ENCODE assay signal across 22 mouse cellular contexts in the genomic region with DNA sequence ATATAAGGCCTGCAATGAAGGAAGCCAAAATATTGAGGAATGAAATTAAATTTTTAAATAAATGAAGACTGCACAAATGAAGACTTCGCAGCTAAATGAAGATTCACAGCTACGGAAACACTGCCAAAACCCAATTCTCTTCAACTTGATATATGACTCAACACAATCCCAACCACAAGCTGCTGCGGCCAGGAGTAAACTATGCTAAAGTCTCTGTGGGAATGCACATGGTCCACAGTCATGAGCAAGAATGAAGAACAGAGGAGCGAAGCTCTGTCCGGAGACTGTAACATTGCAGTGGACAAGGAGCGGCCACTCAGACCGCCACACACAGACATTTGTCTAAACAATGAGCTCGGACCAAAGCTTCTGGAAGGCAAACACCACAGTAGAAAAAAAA. TPM values are rescaled to one million over a fixed set of nuclear protein-coding genes. Genes with fewer than 3 reads are reported as not detected.
DNase-seq lines count a peak whose midpoint lies in the region; ATAC-seq and TF ChIP-seq lines count a peak whose summit lies in the region.
"Had no signal": no experiment of that assay in that cellular context is flagged by ENCODE, and none has a peak within 500 bp of the region (broad histone marks: within the 10 kb centered on the region; RNA-seq: fewer than 3 reads in every experiment).

No protein-coding gene starts in this region.

- DNase-seq in heart, adult 9 months (ENCODE audit: low spot score in 2 of 2) = no peak
- DNase-seq in kidney, postnatal 10 days = peak; percentile 19
- no peak for DNase-seq in kidney, postnatal 36 days
- DNase-seq in hindbrain, embryonic 10.5 days (ENCODE audit: low spot score) = no peak
- no peak for DNase-seq in embryo, embryonic 11 days
- DNase-seq: adrenal gland, adult 8-10 months; cerebellum, adult 18-20 months; forebrain, postnatal 0 days; heart, postnatal 14 days; liver; lung, adult 2 months had no signal

- H3K79me2 ChIP-seq in C2C12 (ENCODE audit: control insufficient read depth, insufficient read depth) = peaks cover 100% of the 10 kb centered on the region

- WGBS in heart, embryonic 12.5 days = 85% methylated on average over 8 of the region's 8 CpGs
- 95% methylated on average over 8 of the region's 8 CpGs for WGBS in hindbrain, embryonic 10.5 days

- no peaks in the 10 kb centered on the region for H3K9me3 ChIP-seq in heart, embryonic 12.5 days (replicated peaks)
- H3K9me3 ChIP-seq in hindbrain, embryonic 10.5 days = no peaks in the 10 kb centered on the region
- H3K9me3 ChIP-seq: embryonic facial prominence, embryonic 12.5 days; midbrain, embryonic 13.5 days; neural tube, embryonic 15.5 days had no signal

- TF ChIP-seq CTCF in C2C12 (IDR thresholded peaks at IDR 0.05; ENCODE audit: control insufficient read depth, insufficient read depth, insufficient read length) = no peak

- H3K4me3 ChIP-seq in heart, embryonic 12.5 days = no peak overlapping the region
- no peak overlapping the region for H3K4me3 ChIP-seq in C2C12 (ENCODE audit: insufficient read depth, poor library complexity, severe bottlenecking)
- H3K4me3 ChIP-seq in hindbrain, embryonic 10.5 days = no peak overlapping the region
- H3K4me3 ChIP-seq: embryonic facial prominence, embryonic 12.5 days; midbrain, embryonic 13.5 days; neural tube, embryonic 15.5 days had no signal

- peaks cover 53% of the 10 kb centered on the region for H3K4me1 ChIP-seq in heart, embryonic 12.5 days (replicated peaks)
- peaks cover 30% of the 10 kb centered on the region for H3K4me1 ChIP-seq in hindbrain, embryonic 10.5 days (replicated peaks)

- no peak overlapping the region for H3K9ac ChIP-seq in heart, embryonic 12.5 days
- H3K9ac ChIP-seq: embryonic facial prominence, embryonic 12.5 days; forebrain, postnatal 0 days; midbrain, embryonic 13.5 days; neural tube, embryonic 15.5 days had no signal

- H3K4me2 ChIP-seq in heart, embryonic 12.5 days = peak overlapping the region; percentile 51
- H3K4me2 ChIP-seq: embryonic facial prominence, embryonic 12.5 days; midbrain, embryonic 13.5 days had no signal

- H3K27ac ChIP-seq in heart, embryonic 12.5 days (ENCODE audit: poor library complexity, severe bottlenecking) = no peak overlapping the region
- no peak overlapping the region for H3K27ac ChIP-seq in hindbrain, embryonic 10.5 days
- H3K27ac ChIP-seq: embryonic facial prominence, embryonic 12.5 days; macrophage; midbrain, embryonic 13.5 days; neural tube, embryonic 15.5 days had no signal

- no peaks in the 10 kb centered on the region for H3K27me3 ChIP-seq in heart, embryonic 12.5 days (replicated peaks)
- H3K27me3 ChIP-seq in C2C12 (ENCODE audit: control insufficient read depth, insufficient read depth, insufficient read length) = no peaks in the 10 kb centered on the region
- H3K27me3 ChIP-seq in hindbrain, embryonic 10.5 days (ENCODE audit: insufficient read depth, poor library complexity, severe bottlenecking) = no peaks in the 10 kb centered on the region
- H3K27me3 ChIP-seq: embryonic facial prominence, embryonic 12.5 days; midbrain, embryonic 13.5 days; neural tube, embryonic 15.5 days had no signal

- H3ac ChIP-seq in C2C12 (ENCODE audit: control insufficient read depth, insufficient read length, low read depth) = no peak overlapping the region

- peaks cover 94% of the 10 kb centered on the region for H3K79me3 ChIP-seq in C2C12 (ENCODE audit: low read depth)

- H3K36me3 ChIP-seq in heart, embryonic 12.5 days = peaks cover 32% of the 10 kb centered on the region
- H3K36me3 ChIP-seq in C2C12 (ENCODE audit: control insufficient read depth, insufficient read depth) = peaks cover 31% of the 10 kb centered on the region
- peaks cover 38% of the 10 kb centered on the region for H3K36me3 ChIP-seq in hindbrain, embryonic 10.5 days

- no peak for ATAC-seq in heart, embryonic 12.5 days (ENCODE audit: insufficient number of reproducible peaks, low FRiP score)
- ATAC-seq in common myeloid progenitor, adult 5-6 weeks (replicated peaks; ENCODE audit: low read depth, poor library complexity, severe bottlenecking) = peak; percentile 15; the same call in 1 of the 2 replicates
- ATAC-seq: CD4-positive, CD25-positive, alpha-beta regulatory T cell, adult 4 months; forebrain, postnatal 0 days; hindbrain, embryonic 16.5 days; midbrain, embryonic 13.5 days had no signal

TF ChIP-seq in C2C12, 6 proteins besides CTCF, POLR2A, EP300 and RAD21:
- no peak for TF ChIP-seq FOSL1 (IDR thresholded peaks at IDR 0.05; ENCODE audit: insufficient read depth, low read length, poor library complexity, severe bottlenecking)
- no peak for TF ChIP-seq CEBPB (IDR thresholded peaks at IDR 0.05; ENCODE audit: low read depth)
- TF ChIP-seq MAX (IDR thresholded peaks at IDR 0.05) = peak; percentile 94
- no peak for TF ChIP-seq USF1 (IDR thresholded peaks at IDR 0.05; ENCODE audit: low read depth)
- TF ChIP-seq MYOG (IDR thresholded peaks at IDR 0.05; ENCODE audit: control insufficient read depth, extremely low read depth, insufficient read length) = no peak
- TF ChIP-seq MYOD1 (IDR thresholded peaks at IDR 0.05; ENCODE audit: control insufficient read depth, insufficient read length, low read depth) = no peak

RNA-seq across cellular contexts. Expression of a gene that starts 3.6 kb away (rescaled TPM):
- polyA plus RNA-seq in heart, embryonic 12.5 days (2016; fragmentation: Nextera tagmentation; extraction: Ambion mirVana) = 1,074 and 1,086 TPM in 2 replicates
- 526 TPM for polyA plus RNA-seq in C2C12 (2012; fragmentation: generic; extraction: Trizol)
- 446 and 456 TPM in 2 replicates for total RNA-seq in common myeloid progenitor, adult 5-6 weeks (2017)
- polyA plus RNA-seq in hindbrain, embryonic 10.5 days (2016; fragmentation: Nextera tagmentation; extraction: Ambion mirVana) = 487 TPM in 2 replicates

RNA-seq across cellular contexts. Expression of a gene that starts 3.7 kb away (rescaled TPM):
- 19.1 and 23.2 TPM in 2 replicates for polyA plus RNA-seq in heart, embryonic 12.5 days (2016; fragmentation: Nextera tagmentation; extraction: Ambion mirVana)
- 7.5 TPM for polyA plus RNA-seq in C2C12 (2012; fragmentation: generic; extraction: Trizol)
- 34.5 and 42.6 TPM in 2 replicates for total RNA-seq in common myeloid progenitor, adult 5-6 weeks (2017)
- 30.3 and 35.5 TPM in 2 replicates for polyA plus RNA-seq in hindbrain, embryonic 10.5 days (2016; fragmentation: Nextera tagmentation; extraction: Ambion mirVana)

RNA-seq across cellular contexts. Expression of a gene that starts 28.3 kb away (rescaled TPM):
- 8.9 and 9.4 TPM in 2 replicates for polyA plus RNA-seq in heart, embryonic 12.5 days (2016; fragmentation: Nextera tagmentation; extraction: Ambion mirVana)
- 7.0 TPM for polyA plus RNA-seq in C2C12 (2012; fragmentation: generic; extraction: Trizol)
- 11.7 and 13.8 TPM in 2 replicates for total RNA-seq in common myeloid progenitor, adult 5-6 weeks (2017)
- 13.6 and 16.2 TPM in 2 replicates for polyA plus RNA-seq in hindbrain, embryonic 10.5 days (2016; fragmentation: Nextera tagmentation; extraction: Ambion mirVana)

RNA-seq across cellular contexts. Expression of a gene that starts 54.5 kb away (rescaled TPM):
- 0.53 and 4.5 TPM in 2 replicates for polyA plus RNA-seq in heart, embryonic 12.5 days (2016; fragmentation: Nextera tagmentation; extraction: Ambion mirVana)
- polyA plus RNA-seq in C2C12 (2012; fragmentation: generic; extraction: Trizol) = not detected
- not detected in 2 replicates for total RNA-seq in common myeloid progenitor, adult 5-6 weeks (2017)
- polyA plus RNA-seq in hindbrain, embryonic 10.5 days (2016; fragmentation: Nextera tagmentation; extraction: Ambion mirVana) = 0.10 and 0.22 TPM in 2 replicates
- total RNA-seq: MEL had no signal
- polyA plus RNA-seq: CD4-positive, CD25-positive, alpha-beta regulatory T cell, adult 4 months; macrophage; small intestine, adult 2 months had no signal
